Mouse (Mus musculus) liver, embryonic 11.5 days (tissue): ENCODE results near the gene Rrp36. TPM values are rescaled to one million over a fixed set of nuclear protein-coding genes. Genes with fewer than 3 reads are reported as not detected.

Experiments used
- ATAC-seq: fragments of 200-750 bp; cut with Nextera tagmentation; replicated peaks from 2 replicates; pipeline ENCODE4 v1.8.0; 2017; ENCODE audit warnings: moderate number of reproducible peaks, mild to moderate bottlenecking, moderate TSS enrichment, moderate library complexity; ENCODE audit not compliant: low FRiP score
- DNase-seq: peaks from one replicate; pipeline ENCODE4 v3.0.0-alpha.2; 2017; ENCODE audit warnings: low spot score
- H3K27ac ChIP-seq: fragments of 300-500 bp; sonication (generic); 2 replicates; pipeline ENCODE4 v1.5.1; 2014; ENCODE audit warnings: mild to moderate bottlenecking, low read depth, low read length, control low read depth
- H3K27me3 ChIP-seq: fragments of 300-500 bp; sonication (generic); replicated peaks from 2 replicates; pipeline ENCODE4 v1.6.1; 2014; ENCODE audit warnings: low read length, mixed read lengths; ENCODE audit not compliant: control insufficient read depth, insufficient read depth
- H3K36me3 ChIP-seq: fragments of 300-500 bp; sonication (generic); 2 replicates; pipeline ENCODE4 v1.6.1; 2014; ENCODE audit warnings: mild to moderate bottlenecking, low read length, moderate library complexity, mixed read lengths; ENCODE audit not compliant: control insufficient read depth, insufficient read depth
- H3K4me1 ChIP-seq: fragments of 300-500 bp; sonication (generic); replicated peaks from 2 replicates; pipeline ENCODE4 v1.6.1; 2014; ENCODE audit warnings: low read length, mixed read lengths; ENCODE audit not compliant: control insufficient read depth, insufficient read depth
- H3K4me2 ChIP-seq: fragments of 300-500 bp; sonication (generic); 2 replicates; pipeline ENCODE4 v1.6.1; 2014; ENCODE audit warnings: mild to moderate bottlenecking, control low read depth, moderate library complexity
- H3K4me3 ChIP-seq: fragments of 300-500 bp; sonication (generic); 2 replicates; pipeline ENCODE4 v1.5.1; 2014; ENCODE audit warnings: low read depth, low read length, control low read depth
- H3K9ac ChIP-seq: fragments of 300-500 bp; sonication (generic); 2 replicates; pipeline ENCODE4 v1.6.1; 2014; ENCODE audit warnings: low read depth, low read length, control low read depth
- H3K9me3 ChIP-seq: fragments of 300-500 bp; sonication (generic); 2 replicates; pipeline ENCODE4 v1.6.1; 2016; ENCODE audit warnings: low read length, inconsistent platforms, mixed read lengths; ENCODE audit not compliant: control insufficient read depth
- WGBS: fragments of 180-500 bp; shearing (Covaris S2); extraction: QIAGEN DNeasy Blood & Tissue Kit; methylation state at CpG from one replicate; pipeline ENCODE4 v1.1.7; 2014; 5-methylcytosine and 5-hydroxymethylcytosine counted together
- polyA plus RNA-seq: library from polyadenylated mRNA; unstranded; fragments of >200 nt; fragmentation: Nextera tagmentation; extraction: Ambion mirVana; gene quantifications from 2 replicates; pipeline ENCODE4 v1.2.1, GENCODE M21; 2014

Gene Rrp36
- polyA plus RNA-seq, 1 experiment from 2014 or later = 56.5 TPM

GRCm38 (mm10) chr17:46619683-46620357, 54.3 kb downstream of the Rrp36 start:
- H3K27ac ChIP-seq = peak overlapping the region; percentile 15; the same call in 1 of the 2 replicates
- no peaks in the 10 kb centered on the region for H3K36me3 ChIP-seq
- DNase-seq = no peak
- H3K4me1 ChIP-seq = peaks cover 52% of the 10 kb centered on the region
- no peak for ATAC-seq
- no peak overlapping the region for H3K9ac ChIP-seq
- H3K27me3 ChIP-seq = no peaks in the 10 kb centered on the region
- no peak overlapping the region for H3K4me2 ChIP-seq
- no peaks in the 10 kb centered on the region for H3K9me3 ChIP-seq
- WGBS = 48% methylated on average over 16 of the region's 16 CpGs
- no peak overlapping the region for H3K4me3 ChIP-seq

GRCm38 (mm10) chr17:46618769-46619682, 55.1 kb downstream of the Rrp36 start:
- H3K9ac ChIP-seq = no peak overlapping the region
- peak overlapping the region; percentile 7 for H3K4me2 ChIP-seq
- no peaks in the 10 kb centered on the region for H3K36me3 ChIP-seq
- 37% methylated on average over 27 of the region's 27 CpGs for WGBS
- no peaks in the 10 kb centered on the region for H3K27me3 ChIP-seq
- no peak overlapping the region for H3K4me3 ChIP-seq
- no peak for ATAC-seq
- H3K27ac ChIP-seq = peak overlapping the region; percentile 15; the same call in 1 of the 2 replicates
- peaks cover 44% of the 10 kb centered on the region for H3K4me1 ChIP-seq
- DNase-seq = no peak
- no peaks in the 10 kb centered on the region for H3K9me3 ChIP-seq

- Histone ChIP-seq H3K4me3 (no peak overlapping the region), H3K9ac (0 out of 2 replicates have a peak overlapping the region, but pooled peaks have one; percentile 2), H3K36me3 (no peaks in the 10 kb centered on the region), H3K4me1 (peaks cover 42% of the 10 kb centered on the region), H3K27me3 (no peaks in the 10 kb centered on the region), H3K4me2 (peak overlapping the region; percentile 7), H3K9me3 (no peaks in the 10 kb centered on the region), H3K27ac (peak overlapping the region; percentile 15; the same call in 1 of the 2 replicates)
- no peak for DNase-seq
- ATAC-seq = no peak
- WGBS = 39% methylated on average over 6 of the region's 6 CpGs
These were observed 55.8 kb downstream of the Rrp36 start for GRCm38 (mm10) chr17:46618394-46618768.

GRCm38 (mm10) chr17:46617799-46618198, 56.4 kb downstream of the Rrp36 start:
- peaks cover 42% of the 10 kb centered on the region for H3K4me1 ChIP-seq

More at GRCm38 (mm10) chr17:46617799-46618198, 56.4 kb downstream of the Rrp36 start:
- no peak for ATAC-seq
- Histone ChIP-seq H3K9me3 (no peaks in the 10 kb centered on the region), H3K36me3 (no peaks in the 10 kb centered on the region), H3K27me3 (no peaks in the 10 kb centered on the region), H3K4me2 (peak overlapping the region; percentile 7), H3K4me3 (no peak overlapping the region), H3K9ac (no peak overlapping the region), H3K27ac (no peak overlapping the region)
- DNase-seq = no peak
- 63% methylated on average over 12 of the region's 12 CpGs for WGBS

Other genes starting within 250 kb of the Rrp36 start
- 0.38 and 0.53 TPM in 2 replicates for gene Crip3, start 245.4 kb downstream of the Rrp36 start, polyA plus RNA-seq
- gene Slc22a7, start 235.9 kb downstream of the Rrp36 start, polyA plus RNA-seq = not detected in 2 replicates
- gene Ttbk1, start 186.7 kb downstream of the Rrp36 start, polyA plus RNA-seq = 0.03 and 0.07 TPM in 2 replicates
- gene Dnph1, start 177.6 kb downstream of the Rrp36 start, polyA plus RNA-seq = 63.6 and 65.0 TPM in 2 replicates
- 1.1 and 1.2 TPM in 2 replicates for gene Cul9, start 128.0 kb downstream of the Rrp36 start, polyA plus RNA-seq
- 5.6 and 9.2 TPM in 2 replicates for gene Srf, start 118.2 kb downstream of the Rrp36 start, polyA plus RNA-seq
- gene Ptk7, start 44.8 kb downstream of the Rrp36 start, polyA plus RNA-seq = 24.5 and 24.7 TPM in 2 replicates
- gene Klc4, start 28.3 kb downstream of the Rrp36 start, polyA plus RNA-seq = 10.8 and 12.3 TPM in 2 replicates
- 151 and 165 TPM in 2 replicates for gene Mrpl2, start 28.1 kb downstream of the Rrp36 start, polyA plus RNA-seq
- 24.1 and 28.2 TPM in 2 replicates for gene Cul7, start 24.0 kb downstream of the Rrp36 start, polyA plus RNA-seq
- gene Mea1, start 4.4 kb upstream of the Rrp36 start, polyA plus RNA-seq = 119 and 121 TPM in 2 replicates
- 121 and 128 TPM in 2 replicates for gene Klhdc3, start 6.6 kb upstream of the Rrp36 start, polyA plus RNA-seq
- gene Ppp2r5d, start 30.8 kb upstream of the Rrp36 start, polyA plus RNA-seq = 73.9 and 80.4 TPM in 2 replicates
- gene Pex6, start 37.1 kb upstream of the Rrp36 start, polyA plus RNA-seq = 19.9 and 20.5 TPM in 2 replicates
- gene Gnmt, start 54.8 kb upstream of the Rrp36 start, polyA plus RNA-seq = 6.2 and 6.7 TPM in 2 replicates
- gene Cnpy3, start 77.9 kb upstream of the Rrp36 start, polyA plus RNA-seq = 55.8 and 60.8 TPM in 2 replicates
- gene Ptcra, start 89.4 kb upstream of the Rrp36 start, polyA plus RNA-seq = 0.94 and 1.0 TPM in 2 replicates
- gene 2310039H08Rik, start 98.3 kb upstream of the Rrp36 start, polyA plus RNA-seq = 76.6 and 82.5 TPM in 2 replicates
- 195 and 201 TPM in 2 replicates for gene Rpl7l1, start 108.3 kb upstream of the Rrp36 start, polyA plus RNA-seq
- 6.3 and 7.4 TPM in 2 replicates for gene Bicral, start 184.1 kb upstream of the Rrp36 start, polyA plus RNA-seq
- gene Tbcc, start 216.3 kb upstream of the Rrp36 start, polyA plus RNA-seq = 43.5 and 43.7 TPM in 2 replicates
- gene Prph2, start 236.1 kb upstream of the Rrp36 start, polyA plus RNA-seq = not detected in 2 replicates